Mouse (Mus musculus) heart, postnatal 14 days (tissue): ENCODE data around the gene Slc38a9. TPM values are rescaled to one million over a fixed set of nuclear protein-coding genes. Genes with fewer than 3 reads are reported as not detected.

Experiments
- DNase-seq, 2 experiments: peaks; one replicate each; pipeline ENCODE4 v3.0.0; 2021 to 2022
- intact Hi-C: fragments of 180-260 bp; cut with DNase I; formaldehyde crosslinking; loops from one replicate; pipeline ENCODE4 v1.15.1; 2025
- long read RNA-seq, 2 experiments: library from polyadenylated mRNA; stranded (forward); transcript quantifications; one replicate each; pipeline ENCODE4 v2.0.0; 2021
- total RNA-seq, 2 experiments: library from RNA; stranded (reverse); gene quantifications; 2 replicates each; pipeline ENCODE4 v1.2.3; 2021

Slc38a9 gene
- 10 to 100 TPM; 10.7 to 12.3 TPM for total RNA-seq
- long read RNA-seq, experiment 1, full-length matches to known transcripts: 6 of 12 reads
- long read RNA-seq, experiment 1, partial matches to known transcripts: 4 of 12 reads
- long read RNA-seq, experiment 1, other reads (novel, unspliced or antisense): 2 of 12 reads
- long read RNA-seq, experiment 2, full-length matches to known transcripts: 3 of 9 reads
- long read RNA-seq, experiment 2, partial matches to known transcripts: 4 of 9 reads
- long read RNA-seq, experiment 2, other reads (novel, unspliced or antisense): 2 of 9 reads

DNA sequence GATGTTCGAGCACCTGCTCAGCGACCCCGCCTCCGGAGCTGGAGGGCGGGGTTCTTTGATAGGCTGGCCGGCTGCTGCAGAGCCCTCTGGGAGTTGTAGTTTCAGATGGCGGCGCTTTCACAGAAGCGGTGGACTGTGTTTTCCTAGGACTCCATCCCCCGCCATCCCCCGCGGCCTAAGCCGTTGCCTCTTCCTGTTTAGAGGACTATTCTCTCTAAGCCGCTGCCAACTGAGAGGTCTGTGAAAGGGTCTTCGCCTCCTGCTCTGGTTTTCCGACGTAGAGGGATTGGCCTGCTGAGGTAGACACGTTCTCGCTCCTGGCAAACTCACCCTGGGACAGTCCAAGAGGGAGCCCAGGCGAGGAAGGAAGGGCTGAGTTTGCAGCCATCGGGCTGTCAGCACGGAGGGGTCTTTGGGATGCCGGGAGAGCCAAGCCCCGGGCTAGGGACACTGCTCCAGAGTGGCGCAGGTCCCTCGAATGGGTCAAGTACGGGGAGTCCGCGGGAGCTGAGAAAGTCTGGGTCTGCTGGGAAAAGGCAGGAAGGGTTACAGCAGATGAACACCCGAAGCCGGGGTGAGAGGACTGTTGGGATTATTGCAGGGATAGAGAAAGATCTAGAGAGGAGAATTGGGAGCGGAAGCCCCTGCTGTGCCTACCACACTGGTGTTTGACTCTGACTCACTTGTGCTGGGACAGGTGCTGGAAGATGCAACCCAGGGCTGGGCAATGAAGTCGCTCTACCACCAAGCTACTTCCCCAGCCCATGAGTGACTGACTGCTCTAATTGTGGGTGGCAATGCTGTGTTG, at the start of gene Slc38a9:
Gene Slc38a9, plus strand, starts transcription at position 178 of the 808 bp plus-strand sequence.
- DNase-seq: peak; percentile 88 to 92
- intact Hi-C loops: no loop called here

DNA sequence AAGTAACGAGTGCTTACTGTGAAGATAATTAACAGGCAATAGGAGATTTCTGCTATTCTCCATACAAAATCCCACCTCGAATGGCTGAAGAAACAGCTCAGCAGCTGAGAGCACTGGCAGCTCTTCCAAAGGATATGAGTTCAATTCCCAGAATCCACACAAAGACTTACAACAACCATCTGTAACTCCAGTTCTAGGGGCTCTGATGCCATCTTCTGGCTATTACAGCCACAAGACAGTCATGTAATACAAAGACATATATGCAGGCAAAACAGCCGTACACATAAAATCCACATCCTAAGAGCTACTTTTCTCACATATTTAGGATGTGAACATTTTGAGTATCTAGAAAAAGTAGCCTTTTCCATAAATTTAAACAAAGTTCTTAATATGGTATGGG, 39.0 kb upstream of the Slc38a9 start:
- DNase-seq: no peak
- intact Hi-C loops: no loop called here

DNA sequence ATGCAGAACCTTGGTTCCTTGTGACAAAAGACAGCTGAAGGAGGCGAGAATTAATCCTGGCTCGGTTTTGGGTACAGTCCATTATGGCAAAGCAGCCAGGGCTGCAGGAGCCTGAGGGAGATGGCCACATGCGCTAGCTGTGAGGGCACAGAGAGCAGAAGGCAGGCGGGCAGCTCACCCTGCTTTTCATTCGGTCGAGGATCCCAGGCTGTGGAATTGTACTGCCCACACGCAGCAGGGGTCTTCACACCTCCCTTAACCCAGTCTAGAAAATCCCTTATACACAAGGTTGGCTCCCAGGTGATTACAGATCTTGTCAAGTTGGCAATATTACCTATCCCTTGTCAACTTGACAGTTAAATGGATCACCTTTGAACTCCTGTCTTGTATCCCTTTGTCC, 36.9 kb upstream of the Slc38a9 start:
- intact Hi-C loops: no loop called here
- no peak for DNase-seq

DNA sequence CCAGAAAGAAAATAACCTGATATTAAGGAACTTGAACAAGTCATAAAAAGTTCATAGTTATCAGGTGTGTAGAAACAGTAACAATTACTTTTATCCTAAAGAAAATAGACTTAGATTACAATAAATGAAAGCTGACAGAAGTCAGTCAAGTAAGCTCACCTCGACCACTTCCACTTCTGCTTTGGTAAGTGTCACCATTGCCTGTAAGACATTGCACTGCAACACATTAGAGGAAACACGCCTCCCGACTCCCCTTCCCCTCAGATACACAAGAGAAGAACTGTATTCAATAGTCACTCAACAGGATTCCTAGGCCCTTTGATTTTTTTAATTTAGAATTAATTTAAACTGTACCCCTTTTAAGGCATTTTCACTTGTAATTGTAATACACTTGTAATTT, 35.9 kb upstream of the Slc38a9 start:
- no peak for DNase-seq
- intact Hi-C loops: no loop called here

DNA sequence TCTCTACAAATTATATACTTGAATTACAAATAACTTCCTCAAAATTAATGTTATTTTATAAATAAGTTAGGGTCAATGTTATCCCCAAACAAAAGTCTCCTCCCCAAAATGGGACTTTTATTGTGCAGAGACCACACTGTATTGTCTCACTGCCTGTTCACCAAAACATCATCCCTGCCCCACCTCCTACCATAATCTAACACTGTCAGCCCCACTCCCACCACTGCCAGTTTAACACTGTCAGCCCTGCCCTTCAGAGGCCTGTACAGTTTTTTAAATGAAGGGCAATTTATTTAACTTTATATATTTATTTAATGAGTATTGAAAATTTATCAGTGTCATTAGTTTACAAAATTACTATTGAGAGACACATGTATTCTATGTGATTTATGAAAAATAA, 35.0 kb upstream of the Slc38a9 start:
- intact Hi-C loops: no loop called here
- DNase-seq: no peak

DNA sequence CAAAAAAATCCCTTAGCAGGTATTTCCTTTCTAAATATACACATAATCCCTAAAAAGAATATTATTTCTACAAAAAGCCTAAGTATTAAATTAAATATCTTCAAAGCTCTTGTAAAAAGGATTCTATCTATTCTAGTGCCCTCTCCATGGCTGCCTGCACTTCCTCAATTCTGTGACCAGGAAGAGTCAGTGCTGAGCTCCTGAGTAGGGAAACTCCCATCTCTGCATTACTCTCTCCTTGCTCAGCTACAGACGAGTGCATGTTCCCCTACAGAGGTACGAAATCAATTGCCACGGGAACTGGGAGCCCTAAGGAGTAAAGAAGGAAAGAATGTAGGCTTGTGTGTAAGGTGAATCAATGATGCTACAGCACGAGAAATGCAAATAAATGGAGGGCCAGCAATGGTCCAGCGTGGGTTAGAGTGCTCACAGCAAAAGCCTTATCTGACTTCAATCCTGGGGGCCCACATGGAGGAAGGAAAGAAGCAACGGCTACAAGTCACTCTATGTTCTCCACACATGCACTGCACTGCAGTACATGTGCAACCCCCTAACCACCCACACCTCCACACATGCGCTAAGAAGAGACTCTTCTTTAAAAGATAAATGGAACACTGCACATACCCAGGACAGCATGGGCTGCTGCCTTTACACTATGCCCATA, 25.2 kb upstream of the Slc38a9 start:
- intact Hi-C loops: no loop called here
- no peak for DNase-seq

DNA sequence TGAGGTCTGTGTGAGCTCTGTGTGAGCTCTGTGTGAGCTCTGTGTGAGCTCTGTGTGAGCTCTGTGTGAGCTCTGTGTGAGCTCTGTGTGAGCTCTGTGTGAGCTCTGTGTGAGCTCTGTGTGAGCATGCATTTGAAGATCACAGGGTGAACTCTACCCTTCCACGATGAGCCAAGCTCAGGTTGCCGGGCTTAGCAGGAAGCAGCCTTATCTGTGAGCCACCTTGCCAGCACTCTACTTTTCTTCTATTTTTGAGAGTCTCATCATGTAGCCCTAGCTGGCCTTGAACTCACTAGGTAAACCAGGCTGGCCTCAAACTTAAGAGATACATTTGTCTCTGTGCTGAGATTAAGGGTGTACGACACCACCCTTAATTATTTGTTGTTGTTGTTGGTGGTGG, 24.1 kb upstream of the Slc38a9 start:
- no peak for DNase-seq

DNA sequence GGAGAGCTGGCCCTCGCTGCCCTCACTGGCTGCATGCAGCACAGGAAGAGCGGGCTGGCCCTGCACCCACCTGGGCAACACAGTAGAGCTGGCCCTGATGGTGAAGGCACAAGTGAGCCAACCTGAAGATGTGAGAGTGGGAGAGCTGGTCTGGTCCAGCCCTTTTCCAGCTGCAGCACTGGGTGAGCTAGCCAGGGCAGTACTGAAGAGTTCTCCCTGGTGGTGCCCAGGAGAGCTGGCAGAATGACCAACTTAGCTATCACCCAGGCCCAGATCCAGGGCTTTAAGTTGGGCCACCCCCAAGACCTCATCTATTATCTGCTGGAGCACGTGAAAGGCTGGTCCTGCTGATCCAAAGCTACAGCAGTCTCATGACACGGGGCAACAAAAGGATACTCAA, 21.4 kb upstream of the Slc38a9 start:
- peak; percentile 15 to 34 for DNase-seq
- intact Hi-C loops: no loop called here

More for the DNA sequence above, 24.1 kb upstream of the Slc38a9 start:
- intact Hi-C loops: no loop called here

DNA sequence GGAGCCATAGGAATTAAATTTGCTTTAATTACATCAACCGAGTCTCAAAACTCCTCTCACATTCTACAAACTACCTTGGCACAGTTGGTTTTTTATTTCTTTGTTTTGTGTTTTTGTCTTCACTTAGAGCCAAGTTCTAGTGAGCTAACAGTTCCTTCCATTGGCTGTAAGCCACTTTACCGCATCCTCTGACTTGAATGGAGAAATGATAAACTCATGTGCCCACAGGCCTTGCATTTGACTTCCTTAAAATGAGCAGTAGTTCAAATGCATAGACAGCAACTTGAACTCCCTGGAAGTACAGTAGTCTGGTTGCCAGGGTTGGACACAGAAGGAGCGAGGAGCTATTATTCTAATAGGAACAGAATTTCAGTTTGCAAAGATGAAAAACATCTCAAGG, 17.7 kb upstream of the Slc38a9 start:
- intact Hi-C loops: no loop called here
- no peak for DNase-seq

DNA sequence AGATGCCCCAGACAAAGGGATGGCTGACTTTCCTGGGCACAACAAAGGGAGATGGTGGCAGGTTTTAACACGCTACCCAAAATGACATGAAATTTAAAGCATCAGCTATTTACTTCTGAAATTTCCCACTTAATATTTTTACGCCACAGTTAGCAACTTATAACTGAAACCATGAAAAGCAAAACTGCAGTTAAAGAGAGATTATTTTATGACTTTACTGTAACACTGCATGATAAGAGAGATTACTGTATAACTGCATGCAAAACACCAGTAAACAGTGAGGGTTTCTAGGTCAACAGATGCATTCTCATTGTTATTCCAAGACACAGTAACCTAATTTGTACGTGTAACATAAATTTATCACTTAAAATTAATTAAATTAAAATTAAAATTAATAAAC, 15.6 kb upstream of the Slc38a9 start:
- DNase-seq: no peak
- intact Hi-C loops: no loop called here

DNA sequence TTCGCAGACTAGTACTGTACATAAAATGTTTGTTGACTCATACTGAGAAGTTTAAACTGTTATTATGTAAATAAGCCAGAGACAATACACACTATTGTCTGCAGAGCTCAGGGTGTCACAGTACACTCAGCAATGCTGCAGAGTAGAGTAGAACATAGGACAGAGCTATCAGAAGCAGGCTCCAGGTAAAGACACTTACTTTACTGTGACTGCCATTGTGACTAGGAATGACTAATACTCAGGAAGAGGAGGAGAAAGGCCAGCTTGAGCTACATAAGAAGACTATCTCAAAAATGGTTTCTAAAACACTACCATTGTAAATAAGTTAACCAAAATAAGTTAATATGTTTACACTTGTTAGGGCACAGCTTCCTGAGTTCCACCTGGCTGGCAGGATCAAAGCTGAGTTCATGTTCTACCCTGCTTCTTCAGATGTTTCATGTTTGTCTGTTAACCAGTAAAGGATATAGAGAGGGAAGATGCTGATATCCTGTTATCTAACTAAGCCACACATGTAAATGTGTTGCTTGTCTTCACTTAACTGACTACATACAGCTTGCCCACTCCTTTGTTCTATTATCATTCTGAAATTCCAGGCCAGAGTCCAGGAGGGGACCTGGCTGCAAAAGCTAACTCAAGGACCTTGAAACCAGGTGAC, 14.9 kb upstream of the Slc38a9 start:
- no peak for DNase-seq
- intact Hi-C loops: no loop called here

DNA sequence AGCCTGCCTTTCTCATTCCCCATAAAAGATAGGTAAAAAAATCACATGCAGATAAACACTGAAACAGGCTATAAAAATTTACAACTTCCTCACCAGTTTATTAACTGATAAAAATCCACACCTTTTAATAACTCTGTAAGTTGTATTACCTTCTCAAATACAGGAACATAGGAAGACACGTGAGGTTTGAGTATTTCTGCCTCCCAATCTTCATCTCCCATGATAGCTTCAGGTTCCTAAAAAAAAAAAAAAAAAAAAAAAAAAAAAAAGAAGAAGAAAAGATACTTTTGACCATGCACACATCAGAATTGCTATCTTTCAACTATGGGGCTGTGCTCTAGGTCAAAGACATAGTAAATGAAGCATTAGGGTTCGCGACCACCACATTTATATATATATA, 9.4 kb upstream of the Slc38a9 start:
- DNase-seq: no peak
- intact Hi-C loops: no loop called here

DNA sequence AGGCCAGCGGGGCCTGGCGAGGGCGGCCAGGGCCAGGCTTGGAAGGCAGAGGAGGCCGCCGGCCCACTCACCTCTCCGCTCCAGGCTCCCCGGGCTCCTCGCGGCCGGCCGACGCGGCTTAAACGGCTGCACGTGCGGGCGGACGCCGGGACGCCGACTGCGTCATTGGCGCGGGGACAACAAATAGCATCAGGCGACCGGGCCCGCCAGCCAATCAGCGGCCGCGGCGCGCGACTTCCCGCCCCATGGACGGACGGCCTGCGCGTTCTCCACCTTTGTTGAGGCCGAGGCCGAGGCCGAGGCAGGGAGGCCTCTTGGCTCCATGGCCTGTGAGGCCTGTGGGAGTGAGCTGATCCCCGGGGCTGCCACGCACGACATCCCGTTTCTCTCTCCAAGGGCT, 8.3 kb upstream of the Slc38a9 start, which contains the start of gene Ddx4:
Gene Ddx4, minus strand, starts transcription at position 271 of the 400 bp plus-strand sequence.
- no peak for DNase-seq
- intact Hi-C loops: no loop called here

DNA sequence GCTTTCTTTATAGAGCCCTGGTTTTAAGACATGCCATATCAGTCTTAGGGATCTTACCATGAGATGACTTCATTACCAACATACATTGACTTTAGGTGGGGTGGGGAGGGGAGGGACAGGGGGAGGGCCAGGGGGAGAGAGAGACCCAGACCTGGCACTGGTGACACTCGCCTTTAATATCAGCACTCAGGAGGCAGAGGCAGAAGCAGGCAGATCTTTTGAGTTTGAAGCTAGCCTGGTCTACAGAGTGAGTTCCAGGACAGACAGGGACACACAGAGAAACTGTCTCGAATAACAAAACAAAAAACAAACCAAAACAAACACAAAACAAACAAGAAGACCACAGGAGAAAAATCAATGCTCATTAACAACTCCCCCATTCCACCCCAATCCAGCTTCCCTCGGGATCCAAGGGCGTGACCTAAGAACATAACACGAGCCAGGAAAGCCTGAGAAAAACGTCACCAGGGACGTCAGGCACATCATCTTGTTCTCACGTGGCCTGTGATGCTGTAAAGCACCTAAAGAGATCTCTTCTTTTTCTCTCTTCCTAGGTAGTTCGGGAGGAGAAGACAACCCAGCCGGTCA, 471 bp upstream of the Slc38a9 start:
- intact Hi-C loops: no loop called here
- DNase-seq: no peak

DNA sequence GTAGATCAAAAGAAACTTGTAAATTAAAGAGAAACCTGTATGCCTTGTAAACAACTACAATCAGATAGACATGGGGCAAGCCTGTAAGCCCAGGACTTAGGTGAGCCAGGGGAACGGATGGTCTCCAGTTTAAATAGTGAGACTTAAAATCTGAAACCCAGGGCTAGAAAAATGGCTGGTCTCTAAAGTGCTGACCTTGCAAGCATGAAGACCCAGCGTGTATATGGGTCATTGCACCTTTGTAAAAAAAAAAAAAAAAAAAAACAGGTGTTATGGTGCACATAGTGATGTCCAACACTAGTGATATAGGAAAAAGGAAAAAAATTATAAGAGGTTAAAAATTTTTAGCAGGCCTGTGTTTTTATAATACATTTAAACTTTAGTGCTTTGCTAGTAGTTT, 1.1 kb downstream of the Slc38a9 start:
- intact Hi-C loops: no loop called here
- DNase-seq: no peak

DNA sequence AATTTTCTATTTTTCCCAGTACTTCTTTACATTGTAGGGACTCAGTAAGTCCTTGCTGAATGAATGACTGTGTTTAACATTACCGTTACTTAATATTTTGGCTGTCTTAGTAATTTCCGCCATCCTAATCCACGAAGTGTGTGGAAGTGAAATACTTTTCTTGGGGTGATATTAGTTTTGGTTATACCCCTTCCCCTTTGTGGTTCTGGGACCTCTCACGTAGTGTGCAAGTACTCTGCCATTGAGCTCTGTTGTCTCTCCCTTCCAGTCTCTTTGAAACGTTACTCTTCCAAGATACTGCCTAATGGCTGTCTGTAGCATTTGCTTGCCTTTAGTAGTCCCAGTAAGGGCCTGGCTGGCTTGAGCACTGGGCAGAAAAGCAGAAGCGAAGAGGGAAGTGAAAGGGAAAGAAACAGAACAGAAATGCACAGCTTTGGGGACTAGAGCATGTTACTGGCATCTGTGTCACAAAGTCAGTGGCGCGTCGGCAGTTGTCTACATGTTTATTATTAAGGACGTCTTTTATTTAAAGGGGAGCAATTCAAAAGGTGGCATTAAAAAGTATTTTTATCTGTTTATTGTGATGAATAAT, 6.0 kb downstream of the Slc38a9 start:
- intact Hi-C loops: no loop called here
- no peak for DNase-seq

DNA sequence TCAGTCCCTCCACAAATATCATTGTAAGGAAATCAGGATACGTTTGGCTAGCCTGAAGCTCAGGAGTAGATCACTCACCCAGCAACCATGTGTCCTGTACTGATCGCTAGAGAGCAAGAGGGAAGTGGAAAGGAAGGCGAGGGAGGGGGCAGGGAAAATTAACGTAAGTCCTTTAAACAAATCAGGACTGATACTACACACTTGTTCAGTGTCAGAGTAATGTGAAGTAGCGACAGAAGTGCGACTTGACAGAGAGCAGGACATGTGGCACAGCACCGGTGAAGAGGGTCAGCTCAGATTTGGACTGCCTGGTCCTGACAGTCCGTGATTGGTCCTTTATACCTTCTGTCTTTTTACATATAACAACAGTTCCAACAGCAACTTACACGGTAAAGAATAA, 6.7 kb downstream of the Slc38a9 start:
- intact Hi-C loops: no loop called here
- no peak for DNase-seq

DNA sequence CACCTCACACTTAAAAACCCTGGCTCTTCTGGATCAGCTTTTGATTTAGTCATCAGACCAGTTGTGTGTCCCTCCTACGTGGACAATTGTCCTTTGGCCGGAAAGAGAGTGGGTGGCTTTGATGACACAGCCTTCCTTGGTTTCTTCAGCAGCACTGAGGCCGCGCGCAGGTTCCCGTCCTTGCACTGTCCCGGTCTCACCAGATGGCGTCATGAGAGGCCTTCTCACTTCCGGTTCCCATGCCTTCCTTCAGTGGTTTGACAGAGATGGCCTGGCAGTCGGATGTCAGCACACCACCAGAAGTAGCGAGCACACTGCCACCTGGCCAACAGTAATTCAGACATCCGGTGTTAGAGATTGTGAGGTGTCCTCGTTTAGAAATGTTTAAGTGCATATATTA, 11.2 kb downstream of the Slc38a9 start:
- no peak for DNase-seq
- intact Hi-C loops: loop anchor here (2.0 to 10.0 kb wide), 6 partner anchors 91 to 366 kb away; partner anchors contain the start of genes Cdc20b and Plpp1

DNA sequence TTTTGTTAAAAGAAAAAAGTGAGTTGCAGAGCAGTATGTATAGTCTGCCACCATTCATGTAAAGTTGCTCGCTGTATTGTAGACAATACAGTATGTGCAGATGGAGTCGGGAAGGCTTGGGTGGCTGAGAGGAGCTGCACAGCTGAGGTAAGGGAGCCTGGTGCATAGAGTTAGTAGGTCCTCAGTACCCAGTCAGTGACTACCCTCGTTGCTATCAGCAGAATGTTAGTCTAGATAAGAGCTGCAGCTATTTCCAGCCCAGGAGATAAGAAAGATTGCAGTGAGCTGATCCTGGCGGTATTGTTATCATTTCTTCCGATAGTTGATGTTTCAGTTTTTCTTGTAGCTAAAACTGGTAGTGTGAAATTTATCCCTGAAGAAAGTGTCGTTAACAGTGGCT, 12.2 kb downstream of the Slc38a9 start:
- intact Hi-C loops: loop anchor here (2.0 to 10.0 kb wide), 6 partner anchors 90 to 365 kb away; partner anchors contain the start of genes Cdc20b and Plpp1

DNA sequence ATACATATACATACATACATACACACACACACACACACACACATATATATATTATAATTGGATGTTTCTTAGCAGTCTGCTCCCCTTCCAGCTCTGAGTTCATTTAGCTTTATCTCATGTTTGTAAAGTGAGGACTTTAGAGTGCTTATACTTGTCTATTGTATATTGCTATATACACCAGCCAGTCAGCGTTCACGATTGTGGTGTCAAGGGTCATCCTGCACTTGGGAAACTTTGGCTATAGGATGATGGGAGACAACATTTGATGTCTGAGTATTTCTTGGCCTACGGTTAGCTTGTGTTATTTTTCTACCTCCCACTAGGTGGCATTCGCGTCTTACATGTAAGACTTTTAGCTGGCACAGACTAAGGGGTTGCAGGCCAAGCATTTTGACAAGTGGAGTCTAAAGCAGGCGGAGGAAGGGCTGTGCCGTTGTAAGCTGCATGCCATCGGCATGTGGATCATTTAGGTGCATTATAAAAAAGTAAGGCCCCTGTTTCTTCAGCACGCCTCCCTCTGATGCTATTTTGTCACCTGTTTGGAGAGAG, 13.4 kb downstream of the Slc38a9 start:
- DNase-seq: peak; percentile 64 to 80
- intact Hi-C loops: loop anchor here (2.0 to 10.0 kb wide), 6 partner anchors 88 to 363 kb away; partner anchors contain the start of genes Cdc20b and Plpp1

More for the DNA sequence above, 12.2 kb downstream of the Slc38a9 start:
- no peak for DNase-seq
